8 mouse cellular contexts compared by ENCODE assay signal in genomic region chr11:95648827-95649226, GRCm38 (mm10). TPM values are rescaled to one million over a fixed set of nuclear protein-coding genes. Genes with fewer than 3 reads are reported as not detected.
DNase-seq lines count a peak whose midpoint lies in the region; ATAC-seq and TF ChIP-seq lines count a peak whose summit lies in the region.

No protein-coding gene starts in this region.

- no peak for TF ChIP-seq POLR2A in thymus, adult 2 months (IDR thresholded peaks at IDR 0.05; ENCODE audit: control insufficient read depth, extremely low read depth, insufficient read depth, low read length, poor library complexity)

- no peak overlapping the region for H3K4me3 ChIP-seq in midbrain, embryonic 10.5 days
- no peak overlapping the region for H3K4me3 ChIP-seq in midbrain, embryonic 16.5 days (ENCODE audit: low read depth, low read length)
- H3K4me3 ChIP-seq in limb, embryonic 13.5 days, result no peak overlapping the region
- no peak overlapping the region for H3K4me3 ChIP-seq in thymus, adult 2 months (ENCODE audit: control insufficient read depth, insufficient read depth, low read length)

- H3K27me3 ChIP-seq in midbrain, embryonic 10.5 days (ENCODE audit: low read depth, poor library complexity, severe bottlenecking), result peaks cover 89% of the 10 kb centered on the region
- peaks cover 10% of the 10 kb centered on the region for H3K27me3 ChIP-seq in midbrain, embryonic 16.5 days (ENCODE audit: control insufficient read depth, insufficient read depth, low read depth, low read length)
- peaks cover 43% of the 10 kb centered on the region for H3K27me3 ChIP-seq in limb, embryonic 13.5 days
- peaks cover 8% of the 10 kb centered on the region; the same call in 1 of the 2 replicates for H3K27me3 ChIP-seq in thymus, adult 2 months (ENCODE audit: control insufficient read depth, insufficient read depth, low read length)

- TF ChIP-seq CTCF in thymus, adult 2 months (IDR thresholded peaks at IDR 0.05; ENCODE audit: borderline replicate concordance, control insufficient read depth, extremely low read depth, insufficient read depth, low read length, poor library complexity), result peak; percentile 62; the same call in 1 of the 2 replicates

- peaks cover 60% of the 10 kb centered on the region for H3K4me1 ChIP-seq in midbrain, embryonic 10.5 days
- H3K4me1 ChIP-seq in midbrain, embryonic 16.5 days (ENCODE audit: control insufficient read depth, insufficient read depth, low read length), result peaks cover 8% of the 10 kb centered on the region
- peaks cover 61% of the 10 kb centered on the region for H3K4me1 ChIP-seq in limb, embryonic 13.5 days
- H3K4me1 ChIP-seq in thymus, adult 2 months (replicated peaks; ENCODE audit: control insufficient read depth, insufficient read depth, low read length), result no peaks in the 10 kb centered on the region

- no peak for ATAC-seq in midbrain, embryonic 16.5 days
- 0 out of 2 replicates have a peak, but pooled peaks have one; percentile 43 for ATAC-seq in limb, embryonic 13.5 days (ENCODE audit: low FRiP score, low read depth)

- DNase-seq in midbrain, embryonic 10.5 days (ENCODE audit: low spot score), result peak; percentile 82
- DNase-seq in cerebellum, postnatal 25 days, result peak; percentile 73 to 84
- peak; percentile 76 to 81 for DNase-seq in frontal cortex, postnatal 36 days (ENCODE audit: low spot score in 2 of 2)
- DNase-seq in kidney, adult 9 months, result peak; percentile 80
- DNase-seq in ovary, postnatal 14 days (ENCODE audit: low spot score), result peak; percentile 79
- peak; percentile 69 for DNase-seq in thymus, adult 2 months

- H3K9ac ChIP-seq in midbrain, embryonic 16.5 days (ENCODE audit: low read depth, low read length), result no peak overlapping the region
- H3K9ac ChIP-seq in limb, embryonic 13.5 days, result no peak overlapping the region

- no peak overlapping the region for H3K27ac ChIP-seq in midbrain, embryonic 10.5 days (replicated peaks)
- no peak overlapping the region for H3K27ac ChIP-seq in midbrain, embryonic 16.5 days (ENCODE audit: low read length)
- H3K27ac ChIP-seq in limb, embryonic 13.5 days, result no peak overlapping the region
- H3K27ac ChIP-seq in thymus, adult 2 months (ENCODE audit: control insufficient read depth, insufficient read depth, low read length), result no peak overlapping the region

- H3K4me2 ChIP-seq in midbrain, embryonic 16.5 days (ENCODE audit: low read length), result no peak overlapping the region
- no peak overlapping the region for H3K4me2 ChIP-seq in limb, embryonic 13.5 days (replicated peaks)

- H3K36me3 ChIP-seq in midbrain, embryonic 10.5 days, result no peaks in the 10 kb centered on the region
- H3K36me3 ChIP-seq in midbrain, embryonic 16.5 days (ENCODE audit: control insufficient read depth, insufficient read depth, low read length), result no peaks in the 10 kb centered on the region
- no peaks in the 10 kb centered on the region for H3K36me3 ChIP-seq in limb, embryonic 13.5 days
- no peaks in the 10 kb centered on the region for H3K36me3 ChIP-seq in thymus, adult 2 months (ENCODE audit: control insufficient read depth, insufficient read depth, low read length)

- WGBS in midbrain, embryonic 10.5 days, result 5% methylated on average over 4 of the region's 4 CpGs
- WGBS in midbrain, embryonic 16.5 days, result 0% methylated on average over 4 of the region's 4 CpGs
- WGBS in limb, embryonic 13.5 days, result 5% methylated on average over 4 of the region's 4 CpGs
- 4% methylated on average over 4 of the region's 4 CpGs for WGBS in thymus, adult 2 months

- H3K9me3 ChIP-seq in midbrain, embryonic 10.5 days (replicated peaks), result no peaks in the 10 kb centered on the region
- H3K9me3 ChIP-seq in midbrain, embryonic 16.5 days (replicated peaks; ENCODE audit: control insufficient read depth, low read length, poor library complexity, severe bottlenecking), result no peaks in the 10 kb centered on the region
- H3K9me3 ChIP-seq in limb, embryonic 13.5 days, result no peaks in the 10 kb centered on the region

RNA-seq across cellular contexts. Expression of gene Phb, which starts 17.9 kb away (rescaled TPM):
- polyA plus RNA-seq in midbrain, embryonic 10.5 days (2016; fragmentation: Nextera tagmentation; extraction: Ambion mirVana), result 227 and 251 TPM in 2 replicates
- polyA plus RNA-seq in midbrain, embryonic 16.5 days (2015; fragmentation: Nextera tagmentation; extraction: Ambion mirVana), result 195 and 197 TPM in 2 replicates
- 217 and 221 TPM in 2 replicates for polyA plus RNA-seq in limb, embryonic 13.5 days (2015; fragmentation: Nextera tagmentation; extraction: Ambion mirVana)
- 88.9 and 103 TPM in 2 replicates for polyA plus RNA-seq in thymus, adult 2 months (2012; rRNA removed)
